9 mouse cellular contexts compared by ENCODE assay signal in the genomic region with DNA sequence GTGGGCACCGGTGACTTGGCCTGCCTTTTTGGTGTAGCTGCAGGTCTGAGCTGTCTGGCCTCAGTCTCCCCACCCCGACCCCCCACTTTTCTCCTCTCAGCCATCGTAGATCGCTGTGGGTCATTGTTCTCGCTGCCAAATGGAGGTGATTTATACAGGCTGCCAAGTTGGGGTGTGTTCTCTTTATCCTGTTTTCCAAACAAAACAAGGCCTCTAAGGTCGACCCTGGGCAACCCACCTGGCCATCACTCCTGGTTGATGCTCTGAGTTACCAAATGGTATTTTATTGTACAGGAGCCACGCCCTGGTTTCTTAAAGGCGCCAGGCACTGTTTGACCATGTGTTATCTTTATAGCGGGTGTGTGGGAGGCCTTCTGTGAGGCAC. TPM values are rescaled to one million over a fixed set of nuclear protein-coding genes. Genes with fewer than 3 reads are reported as not detected.
DNase-seq lines count a peak whose midpoint lies in the region; ATAC-seq and TF ChIP-seq lines count a peak whose summit lies in the region.
"Had no signal": no experiment of that assay in that cellular context is flagged by ENCODE, and none has a peak within 500 bp of the region (broad histone marks: within the 10 kb centered on the region; RNA-seq: fewer than 3 reads in every experiment).

No protein-coding gene starts in this region.

- H3K4me3 ChIP-seq in layer of hippocampus, adult 2 months = peak overlapping the region; percentile 100
- peak overlapping the region; percentile 82 for H3K4me3 ChIP-seq in embryonic facial prominence, embryonic 11.5 days (ENCODE audit: low read depth, low read length)
- H3K4me3 ChIP-seq in hindbrain, embryonic 16.5 days (ENCODE audit: low read length) = peak overlapping the region; percentile 97
- H3K4me3 ChIP-seq in myocyte = peak overlapping the region; percentile 25

- no peak for TF ChIP-seq POLR2A in myocyte (IDR thresholded peaks at IDR 0.05; ENCODE audit: insufficient read length, low read depth)

- DNase-seq in layer of hippocampus, adult 2 months (ENCODE audit: low spot score in 2 of 2) = no peak
- DNase-seq in layer of hippocampus, adult 8-10 months (ENCODE audit: low spot score in 2 of 2) = no peak
- peak; percentile 21 for DNase-seq in embryonic facial prominence, embryonic 11.5 days (ENCODE audit: low spot score)
- no peak for DNase-seq in adrenal gland, adult 18-20 months (ENCODE audit: low spot score in 2 of 2)
- DNase-seq in spleen, postnatal 36 days (ENCODE audit: low spot score in 2 of 2) = no peak
- DNase-seq in gastrocnemius, postnatal 10 days = no peak

- 12% methylated on average over 9 of the region's 9 CpGs for WGBS in embryonic facial prominence, embryonic 11.5 days
- 0% methylated on average over 9 of the region's 9 CpGs for WGBS in hindbrain, embryonic 16.5 days

- ATAC-seq in embryonic facial prominence, embryonic 11.5 days (replicated peaks; ENCODE audit: insufficient number of reproducible peaks, low FRiP score, low TSS enrichment, low read depth) = no peak
- peak; percentile 43 for ATAC-seq in hindbrain, embryonic 16.5 days

- no peaks in the 10 kb centered on the region for H3K36me3 ChIP-seq in embryonic facial prominence, embryonic 11.5 days (replicated peaks; ENCODE audit: control insufficient read depth, insufficient read depth, low read depth, low read length)
- no peaks in the 10 kb centered on the region for H3K36me3 ChIP-seq in hindbrain, embryonic 16.5 days (ENCODE audit: control insufficient read depth, insufficient read depth, low read length)
- no peaks in the 10 kb centered on the region for H3K36me3 ChIP-seq in myocyte (ENCODE audit: control insufficient read depth, insufficient read depth)

- no peaks in the 10 kb centered on the region for H3K4me1 ChIP-seq in embryonic facial prominence, embryonic 11.5 days (ENCODE audit: control insufficient read depth, insufficient read depth, low read length)
- H3K4me1 ChIP-seq in hindbrain, embryonic 16.5 days (ENCODE audit: control insufficient read depth, insufficient read depth, low read depth, low read length) = peaks cover 23% of the 10 kb centered on the region

- TF ChIP-seq CTCF in layer of hippocampus, adult 2 months (conservative IDR thresholded peaks at IDR 0.05) = no peak

- peak overlapping the region; percentile 91 for H3K9ac ChIP-seq in embryonic facial prominence, embryonic 11.5 days (replicated peaks; ENCODE audit: low read length)
- peak overlapping the region; percentile 100 for H3K9ac ChIP-seq in hindbrain, embryonic 16.5 days (ENCODE audit: low read depth, low read length)

- H3ac ChIP-seq in myocyte (ENCODE audit: control insufficient read depth, insufficient read length) = no peak overlapping the region

- H3K27me3 ChIP-seq in embryonic facial prominence, embryonic 11.5 days (ENCODE audit: control insufficient read depth, insufficient read depth, low read length) = no peaks in the 10 kb centered on the region
- H3K27me3 ChIP-seq in hindbrain, embryonic 16.5 days (replicated peaks; ENCODE audit: control insufficient read depth, insufficient read depth, low read length) = no peaks in the 10 kb centered on the region
- peaks cover 35% of the 10 kb centered on the region for H3K27me3 ChIP-seq in myocyte (ENCODE audit: control insufficient read depth, insufficient read depth, insufficient read length)

- no peaks in the 10 kb centered on the region for H3K79me2 ChIP-seq in myocyte (ENCODE audit: control insufficient read depth, insufficient read depth)

- H3K27ac ChIP-seq in layer of hippocampus, adult 2 months = peak overlapping the region; percentile 99
- H3K27ac ChIP-seq in embryonic facial prominence, embryonic 11.5 days (replicated peaks; ENCODE audit: low read depth, low read length) = no peak overlapping the region
- peak overlapping the region; percentile 98 for H3K27ac ChIP-seq in hindbrain, embryonic 16.5 days (ENCODE audit: low read depth, low read length)

- H3K4me2 ChIP-seq in embryonic facial prominence, embryonic 11.5 days (ENCODE audit: low read depth, low read length) = peak overlapping the region; percentile 98
- H3K4me2 ChIP-seq in hindbrain, embryonic 16.5 days (ENCODE audit: low read length) = peak overlapping the region; percentile 91
- peak overlapping the region; percentile 98 for H3K4me2 ChIP-seq in myocyte (ENCODE audit: low read depth)

- no peaks in the 10 kb centered on the region; the same call in 1 of the 2 replicates for H3K9me3 ChIP-seq in embryonic facial prominence, embryonic 11.5 days (replicated peaks; ENCODE audit: control insufficient read depth, low read length)
- no peaks in the 10 kb centered on the region for H3K9me3 ChIP-seq in hindbrain, embryonic 16.5 days (ENCODE audit: control insufficient read depth, low read length)

TF ChIP-seq in myocyte, 11 proteins besides CTCF, POLR2A, EP300 and RAD21:
- TF ChIP-seq TCF12 (IDR thresholded peaks at IDR 0.05; ENCODE audit: insufficient read depth, poor library complexity, severe bottlenecking) = no peak
- no peak for TF ChIP-seq MYOD1 (IDR thresholded peaks at IDR 0.05; ENCODE audit: control insufficient read depth in 1 of 3, insufficient read length in 2 of 3, low read depth in 2 of 3)
- TF ChIP-seq REST (IDR thresholded peaks at IDR 0.05; ENCODE audit: insufficient read depth, insufficient read length) = no peak
- TF ChIP-seq MAX (IDR thresholded peaks at IDR 0.05; ENCODE audit: low read depth) = no peak
- TF ChIP-seq MYOG (IDR thresholded peaks at IDR 0.05; ENCODE audit: control insufficient read depth in 1 of 3, insufficient read depth in 1 of 3, insufficient read length in 2 of 3, low read depth in 2 of 3) = no peak
- no peak for TF ChIP-seq CEBPB (IDR thresholded peaks at IDR 0.05; ENCODE audit: insufficient read depth, poor library complexity, severe bottlenecking)
- no peak for TF ChIP-seq SRF (IDR thresholded peaks at IDR 0.05; ENCODE audit: control insufficient read depth, insufficient read length, low read depth)
- no peak for TF ChIP-seq POLR2AphosphoS2 (IDR thresholded peaks at IDR 0.05; ENCODE audit: insufficient read length, low read depth)
- no peak for TF ChIP-seq E2F4 (IDR thresholded peaks at IDR 0.05; ENCODE audit: insufficient read depth)
- TF ChIP-seq TCF3 (IDR thresholded peaks at IDR 0.05; ENCODE audit: insufficient read length, low read depth) = no peak
- TF ChIP-seq USF1 (IDR thresholded peaks at IDR 0.05; ENCODE audit: low read depth) = no peak

RNA-seq across cellular contexts. Expression of gene Vash1, which starts 1.0 kb away (rescaled TPM):
- 10 to 100 TPM; 40.4 to 41.8 TPM for total RNA-seq in layer of hippocampus, adult 2 months (2021)
- total RNA-seq in layer of hippocampus, adult 8-10 months (2022) = 10 to 100 TPM; 32.8 to 42.2 (median 37.2) TPM
- 10.4 and 12.3 TPM in 2 replicates for polyA plus RNA-seq in embryonic facial prominence, embryonic 11.5 days (2014; fragmentation: Nextera tagmentation; extraction: Ambion mirVana)
- polyA plus RNA-seq in hindbrain, embryonic 16.5 days (2015; fragmentation: Nextera tagmentation; extraction: Ambion mirVana) = 28.3 and 31.5 TPM in 2 replicates
- 1.6 TPM for polyA plus RNA-seq in myocyte (2012; fragmentation: generic; extraction: Trizol)
- 1 to 10 TPM; 2.2 to 4.8 TPM for total RNA-seq in adrenal gland, adult 18-20 months (2021)
- 10 to 100 TPM; 29.9 to 34.5 TPM for total RNA-seq in gastrocnemius, postnatal 10 days (2021)

RNA-seq across cellular contexts. Expression of gene Angel1, which starts 46.7 kb away (rescaled TPM):
- total RNA-seq in layer of hippocampus, adult 2 months (2021) = 1 to 10 TPM; 5.6 to 5.8 TPM
- 1 to 10 TPM; 5.4 to 8.3 (median 7.1) TPM for total RNA-seq in layer of hippocampus, adult 8-10 months (2022)
- polyA plus RNA-seq in embryonic facial prominence, embryonic 11.5 days (2014; fragmentation: Nextera tagmentation; extraction: Ambion mirVana) = 10.9 and 12.6 TPM in 2 replicates
- 10.0 and 13.0 TPM in 2 replicates for polyA plus RNA-seq in hindbrain, embryonic 16.5 days (2015; fragmentation: Nextera tagmentation; extraction: Ambion mirVana)
- polyA plus RNA-seq in myocyte (2012; fragmentation: generic; extraction: Trizol) = 3.0 TPM
- total RNA-seq in adrenal gland, adult 18-20 months (2021) = 1 to 10 TPM; 2.3 to 2.4 TPM
- total RNA-seq in gastrocnemius, postnatal 10 days (2021) = 1 to 10 TPM; 5.8 to 6.3 TPM

RNA-seq across cellular contexts. Expression of gene Lrrc74a, which starts 54.6 kb away (rescaled TPM):
- total RNA-seq in layer of hippocampus, adult 2 months (2021) = not detected
- not detected for total RNA-seq in layer of hippocampus, adult 8-10 months (2022)
- not detected in 2 replicates for polyA plus RNA-seq in embryonic facial prominence, embryonic 11.5 days (2014; fragmentation: Nextera tagmentation; extraction: Ambion mirVana)
- not detected in 2 replicates for polyA plus RNA-seq in hindbrain, embryonic 16.5 days (2015; fragmentation: Nextera tagmentation; extraction: Ambion mirVana)
- polyA plus RNA-seq in myocyte (2012; fragmentation: generic; extraction: Trizol) = not detected
- total RNA-seq in adrenal gland, adult 18-20 months (2021) = not detected
- not detected for total RNA-seq in gastrocnemius, postnatal 10 days (2021)
- total RNA-seq: layer of hippocampus, postnatal 36 days had no signal

Comparison
In these comparisons a context has a peak if more than half of its experiments do, and no peak if none do; other contexts are left out.
1. H3K4me3 ChIP-seq: peak in every context shown above with its lines; median percentile 100 in layer of hippocampus, adult 2 months; 97 in hindbrain, embryonic 16.5 days; 82 in embryonic facial prominence, embryonic 11.5 days; 25 in myocyte.
2. RNA of gene Vash1, which starts 1.0 kb away (total RNA-seq): 40.4 to 41.8 TPM in layer of hippocampus, adult 2 months, 32.8 to 42.2 TPM in layer of hippocampus, adult 8-10 months and 29.9 to 34.5 TPM in gastrocnemius, postnatal 10 days; 2.2 to 4.8 TPM in adrenal gland, adult 18-20 months; every median in the first group is over 4 times any median in the second.
3. Peak in every context shown above with its lines, with median percentiles within 50 percentile points of each other: H3K4me2 ChIP-seq.